Mouse (Mus musculus) induced T-regulatory cell, adult 2 months (primary cell): ENCODE measurements around the gene Gucy2c.
A peak's percentile ranks its signal among the peaks of the same experiment; 100 is the strongest.

Experiments used
- DNase-seq: peaks from one replicate; pipeline ENCODE4 v3.0.0-alpha.2; 2012; ENCODE audit warnings: low read depth

The Gucy2c gene

DNA sequence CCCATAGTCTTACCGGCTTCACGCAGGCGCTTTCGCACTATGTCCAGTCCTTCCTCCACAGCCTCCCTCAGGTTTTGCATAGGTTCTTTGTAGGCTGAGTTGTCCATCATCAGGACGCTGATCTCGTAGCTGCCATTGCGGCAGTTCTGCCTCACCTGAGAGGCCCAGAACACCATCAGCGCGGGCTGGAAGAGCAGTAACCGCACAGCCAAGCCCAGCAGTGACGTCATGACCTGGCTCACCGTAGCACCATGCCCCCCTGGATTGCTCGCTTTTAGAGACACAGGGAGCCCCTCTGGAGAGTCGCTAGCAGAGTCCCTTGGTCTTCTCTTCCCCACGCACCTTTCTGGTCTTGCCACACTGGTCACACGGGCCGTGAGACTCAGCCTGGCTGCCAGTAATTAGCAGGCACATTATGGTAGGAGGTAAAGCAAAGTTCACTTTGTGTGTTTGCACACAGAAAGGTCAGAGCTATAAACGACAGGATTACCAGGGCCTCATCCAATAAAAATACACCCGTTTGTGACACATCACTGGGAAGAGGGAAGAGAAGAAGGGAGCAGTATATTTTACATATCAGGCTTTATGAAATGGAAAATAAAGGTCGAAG lies at the start of gene Gucy2c:
Gene Gucy2c (minus strand): TSS at position 389 of the 610 bp plus-strand sequence.
- no peak for DNase-seq

DNA sequence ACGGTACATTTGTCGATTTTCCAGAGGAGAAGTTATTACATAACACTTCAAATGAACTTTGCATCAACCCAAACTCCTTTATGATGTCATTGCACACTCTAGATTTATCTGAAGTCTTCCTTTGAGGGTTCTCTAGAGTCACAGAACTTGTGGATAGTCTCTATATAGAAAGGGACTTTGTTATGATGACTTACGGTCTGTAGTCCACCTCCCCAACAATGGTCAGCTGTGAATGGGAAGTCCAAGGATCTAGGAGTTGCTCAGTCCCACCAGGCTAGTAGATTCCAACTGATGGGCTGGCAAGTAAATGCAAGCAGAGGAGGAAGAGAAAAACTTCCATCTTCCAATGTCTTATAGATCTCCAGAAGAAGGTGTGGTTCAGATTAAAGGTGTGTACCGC lies 47.1 kb upstream of the Gucy2c start:
- DNase-seq = no peak

DNA sequence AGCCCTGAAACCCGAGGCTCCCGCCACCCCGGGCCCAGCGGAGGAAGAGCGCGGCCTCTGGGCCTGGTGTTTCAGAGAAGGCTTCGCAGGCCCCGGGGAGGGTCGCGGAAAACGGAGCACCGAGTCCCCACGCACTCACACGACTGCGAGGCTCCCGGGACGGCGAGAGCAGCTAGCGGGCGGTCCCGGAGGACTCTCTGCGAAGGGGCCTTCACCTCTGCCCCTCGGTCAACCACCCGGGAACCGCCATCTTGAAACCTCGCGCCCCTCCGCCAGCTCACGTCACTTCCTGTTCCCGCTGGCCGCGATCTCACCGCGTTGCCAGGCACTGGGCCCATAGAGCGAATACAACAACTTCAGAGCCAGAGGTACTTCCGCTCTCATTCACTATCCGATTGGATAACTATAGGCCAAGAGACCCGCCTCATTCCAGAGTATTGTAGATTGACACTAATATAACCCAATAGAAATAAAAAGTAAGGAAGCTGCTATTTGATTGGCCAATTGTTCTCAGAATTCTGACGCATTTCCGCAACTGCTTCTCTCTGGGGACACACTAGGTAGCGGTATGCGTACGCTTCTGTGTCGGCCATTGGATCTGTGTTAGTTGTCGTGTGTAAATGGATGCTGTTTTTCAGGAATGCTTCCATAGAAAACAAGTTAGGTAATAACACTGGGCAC lies 46.5 kb upstream of the Gucy2c start, which contains the start of gene Wbp11:
Gene Wbp11 (minus strand): TSS at position 353 of the 681 bp plus-strand sequence.
- DNase-seq = peak; percentile 96

DNA sequence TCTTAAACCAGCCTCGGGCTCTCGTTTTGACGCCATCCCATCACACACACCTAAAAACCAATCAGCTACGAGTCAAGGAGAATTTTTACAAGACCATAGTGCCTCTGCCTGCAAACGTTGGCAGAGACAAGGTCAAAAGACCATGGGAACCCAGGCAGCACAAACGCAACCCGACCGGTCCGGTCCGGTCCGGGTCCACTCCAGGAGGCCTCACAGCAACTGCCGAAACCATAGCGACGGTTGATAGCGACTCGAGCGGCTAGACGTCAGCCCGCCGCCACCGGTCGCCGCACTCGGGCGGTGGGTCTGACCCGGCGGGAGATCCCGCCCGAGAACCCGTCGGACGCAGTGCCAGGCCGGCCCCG lies 45.9 kb upstream of the Gucy2c start, which contains the start of gene BC049715:
Gene BC049715 (plus strand): TSS at position 111 of the 365 bp plus-strand sequence.
- no peak for DNase-seq

DNA sequence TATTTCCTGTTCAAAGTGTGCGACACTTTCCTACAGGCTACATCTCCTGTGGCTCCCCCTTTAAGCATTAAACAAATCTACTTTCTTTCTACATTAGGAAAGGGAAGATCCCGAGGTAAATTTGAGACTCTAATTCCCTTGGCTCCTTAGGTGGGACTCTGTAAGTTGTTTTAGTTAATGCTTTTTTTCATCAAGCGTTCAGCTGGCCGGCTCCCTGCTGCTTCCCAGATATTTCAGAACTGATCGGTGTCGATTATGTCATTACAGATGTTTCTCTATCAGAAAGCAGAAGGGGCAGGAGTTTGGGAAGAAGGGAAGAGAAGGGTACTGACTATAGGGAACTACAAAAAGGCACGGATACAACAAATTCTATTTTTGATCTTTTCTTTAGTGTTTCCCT lies 45.6 kb upstream of the Gucy2c start:
- DNase-seq = no peak

DNA sequence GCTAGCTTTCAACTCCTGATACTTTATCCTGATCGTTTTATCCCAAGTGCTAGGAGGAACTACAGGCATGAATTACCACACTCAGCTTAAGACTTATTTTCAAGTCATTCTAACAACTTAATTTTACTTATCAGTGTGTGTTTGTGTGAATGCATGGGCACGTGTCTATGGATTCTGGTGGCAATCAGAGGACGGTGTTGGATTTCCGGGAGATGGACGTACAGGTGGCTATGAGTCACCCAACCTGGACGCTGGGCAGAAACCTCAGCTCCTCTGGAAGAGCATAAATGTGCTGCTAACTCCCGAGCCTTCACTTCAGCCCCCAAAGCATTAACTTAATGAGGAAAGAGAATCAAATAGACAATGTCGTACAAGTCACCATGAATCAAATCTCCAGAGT lies 43.4 kb upstream of the Gucy2c start:
- no peak for DNase-seq

DNA sequence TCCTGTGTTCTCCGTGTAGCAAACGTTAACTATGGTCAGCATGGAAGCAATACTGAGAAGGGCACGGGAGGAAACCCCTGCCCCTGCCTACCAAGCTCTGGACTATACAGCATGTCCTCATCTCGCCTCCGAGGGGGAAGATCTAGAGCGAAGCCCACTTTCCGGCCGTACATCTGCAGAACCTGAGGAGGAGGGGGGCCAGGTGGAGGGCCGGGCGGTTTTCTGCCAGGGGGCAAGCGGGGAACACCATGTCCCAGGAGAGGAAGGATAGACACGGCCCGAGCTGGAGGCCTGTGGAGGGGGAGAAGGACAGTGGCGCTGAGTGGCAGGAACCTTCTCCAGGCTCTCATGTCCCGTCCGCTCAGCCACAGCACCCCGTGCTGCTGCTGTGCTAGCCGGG lies 39.5 kb upstream of the Gucy2c start:
- DNase-seq = no peak

DNA sequence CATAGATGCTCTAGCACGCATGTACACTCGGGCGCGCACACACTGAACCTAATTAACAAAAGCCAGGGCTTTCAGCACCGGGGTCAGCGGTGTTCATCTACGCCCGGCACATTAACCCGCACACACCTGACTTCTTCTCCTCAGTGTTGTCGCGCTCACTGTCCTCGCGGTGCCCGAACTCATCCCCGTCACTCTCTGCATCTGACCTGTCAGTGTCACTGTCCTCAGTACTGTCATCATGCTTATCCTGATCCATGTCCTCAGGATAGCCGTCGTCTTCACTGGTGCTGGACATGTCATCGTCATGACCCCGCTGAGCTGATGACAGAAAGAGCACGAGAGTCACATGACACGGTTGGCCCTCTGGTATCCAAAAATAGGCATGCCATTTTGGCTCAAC lies 38.8 kb upstream of the Gucy2c start:
- no peak for DNase-seq

DNA sequence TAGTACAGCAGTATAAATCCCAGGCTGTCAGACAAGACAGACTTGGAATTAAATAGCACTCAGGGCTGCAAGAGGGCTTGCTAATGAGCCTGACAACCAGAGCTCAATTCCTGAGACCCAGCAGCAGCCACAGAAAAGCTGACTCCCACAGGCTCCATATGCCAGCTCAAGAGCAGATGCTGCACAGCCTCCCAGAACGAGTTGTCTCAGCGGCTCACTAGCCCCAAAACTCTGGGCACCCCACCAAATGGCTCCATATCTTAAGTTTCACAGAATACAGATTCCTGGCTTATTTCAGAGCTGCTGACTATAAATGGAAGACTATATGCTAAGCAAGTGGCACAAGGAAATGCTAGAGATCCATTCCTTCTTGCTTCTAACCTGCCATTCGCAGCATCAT lies 36.0 kb upstream of the Gucy2c start:
- no peak for DNase-seq

DNA sequence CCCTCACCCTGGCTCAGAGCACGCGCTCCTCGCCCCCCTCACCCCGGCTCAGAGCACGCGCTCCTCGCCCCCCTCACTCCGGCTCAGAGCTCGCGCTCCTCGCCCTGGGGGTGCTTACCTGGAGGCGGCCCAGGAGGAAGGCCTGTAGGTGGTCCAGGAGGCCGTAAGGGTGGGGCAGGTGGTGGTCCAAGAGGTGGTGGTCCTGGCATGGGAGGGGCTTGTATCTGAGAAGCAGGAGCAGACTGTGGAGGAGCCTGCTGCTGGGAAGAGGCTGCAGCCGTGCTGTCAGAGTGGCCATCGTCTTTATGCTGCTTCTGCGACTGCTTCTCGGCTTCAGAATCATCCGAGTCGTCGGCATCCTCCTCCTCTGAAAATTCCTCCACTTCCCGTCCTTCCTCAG lies 35.3 kb upstream of the Gucy2c start:
- DNase-seq = no peak

DNA sequence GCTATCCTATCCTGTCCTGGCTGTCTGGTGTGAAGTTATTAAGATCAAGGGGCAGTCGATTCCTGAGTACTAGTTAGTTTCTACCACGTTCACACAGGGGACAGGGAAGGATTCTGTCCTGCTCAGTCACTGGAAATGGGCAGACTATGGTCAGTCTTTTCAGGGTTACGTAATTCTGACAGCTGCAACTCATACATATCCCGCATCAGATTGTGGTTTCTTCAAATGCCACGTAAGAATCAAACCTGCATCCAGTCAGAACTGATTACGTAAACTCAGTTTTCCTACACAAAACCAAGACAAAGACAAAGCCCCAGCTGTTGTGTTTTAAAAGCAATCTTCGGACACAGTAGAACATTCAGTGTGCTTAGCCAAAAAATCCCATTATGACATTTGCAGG lies 33.8 kb upstream of the Gucy2c start:
- DNase-seq = no peak

DNA sequence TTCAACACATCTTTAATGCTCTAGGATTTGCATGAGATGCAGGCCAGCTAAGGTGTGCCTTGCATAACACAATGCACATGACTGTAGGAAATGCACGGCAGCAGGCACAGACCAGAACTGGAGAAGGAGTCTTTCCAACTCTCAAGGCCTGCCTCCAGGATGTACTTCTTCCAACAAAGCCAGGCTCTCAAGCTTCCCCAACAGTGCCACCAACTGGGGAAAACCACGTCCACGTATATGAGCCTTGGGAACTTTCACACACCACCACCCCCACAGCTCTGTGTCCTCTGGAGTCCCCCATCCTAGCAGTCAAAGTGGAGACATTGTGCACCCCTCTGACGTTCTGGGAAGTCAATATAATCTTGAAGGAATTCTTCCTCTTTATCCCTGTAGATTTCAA lies 31.6 kb upstream of the Gucy2c start:
- DNase-seq = no peak

DNA sequence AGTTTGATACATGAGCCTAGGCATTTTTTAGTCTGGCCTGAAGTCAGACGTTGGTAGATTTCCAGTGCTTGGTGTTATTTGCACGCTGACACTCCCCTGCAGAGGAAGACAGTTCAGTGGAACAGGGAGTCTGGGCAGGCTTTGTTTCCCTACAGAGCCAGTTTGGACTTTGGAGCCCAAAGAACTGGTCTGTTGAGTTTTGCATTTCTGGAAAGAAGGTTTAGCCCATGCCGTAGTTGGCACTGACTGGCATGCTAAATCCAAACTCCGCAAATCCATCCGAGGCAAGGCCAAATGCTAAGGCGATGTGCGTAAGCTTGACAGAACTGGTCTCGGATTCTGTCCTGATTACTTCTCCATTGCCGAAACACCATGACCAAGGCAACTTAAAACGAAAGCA lies 29.6 kb upstream of the Gucy2c start:
- DNase-seq = no peak

DNA sequence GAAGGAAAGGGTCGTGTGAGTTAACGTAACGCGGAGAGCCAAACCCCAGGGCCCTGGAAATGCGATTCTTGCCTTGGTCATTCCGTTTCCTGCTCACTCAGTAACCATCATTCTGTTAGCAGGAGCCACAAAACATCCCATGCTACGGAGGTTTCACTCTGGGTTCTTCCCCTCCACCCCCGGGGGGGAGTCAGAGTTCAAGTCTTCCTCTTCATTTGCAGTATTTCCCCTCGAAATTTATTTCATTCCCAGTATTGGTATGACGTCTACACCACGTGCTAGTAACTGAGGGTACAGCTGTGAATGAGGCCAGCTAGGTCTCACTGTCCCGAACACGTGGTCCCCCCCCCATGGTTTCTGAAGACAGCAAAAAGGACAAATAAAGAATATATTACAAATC lies 28.1 kb upstream of the Gucy2c start:
- peak; percentile 49 for DNase-seq

DNA sequence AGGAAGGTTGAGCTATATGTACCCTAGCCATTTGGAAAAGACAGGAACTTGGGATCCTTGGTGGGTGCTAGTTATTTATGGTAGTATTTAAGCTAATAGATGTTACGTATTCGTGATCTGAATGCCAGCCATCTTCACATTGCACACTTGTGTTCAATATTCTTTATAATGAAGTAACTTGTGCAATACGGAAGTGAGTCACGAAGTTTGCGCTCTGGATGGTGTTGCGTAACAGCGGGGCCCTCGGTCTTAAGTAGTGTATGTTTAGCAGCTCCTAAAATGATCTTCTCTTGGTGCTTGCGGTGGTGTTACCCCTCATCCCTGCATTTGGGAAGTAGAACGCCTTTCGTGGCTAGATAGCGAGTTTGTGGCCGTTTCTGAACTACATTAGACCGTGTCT lies 27.5 kb upstream of the Gucy2c start:
- peak; percentile 83 for DNase-seq

DNA sequence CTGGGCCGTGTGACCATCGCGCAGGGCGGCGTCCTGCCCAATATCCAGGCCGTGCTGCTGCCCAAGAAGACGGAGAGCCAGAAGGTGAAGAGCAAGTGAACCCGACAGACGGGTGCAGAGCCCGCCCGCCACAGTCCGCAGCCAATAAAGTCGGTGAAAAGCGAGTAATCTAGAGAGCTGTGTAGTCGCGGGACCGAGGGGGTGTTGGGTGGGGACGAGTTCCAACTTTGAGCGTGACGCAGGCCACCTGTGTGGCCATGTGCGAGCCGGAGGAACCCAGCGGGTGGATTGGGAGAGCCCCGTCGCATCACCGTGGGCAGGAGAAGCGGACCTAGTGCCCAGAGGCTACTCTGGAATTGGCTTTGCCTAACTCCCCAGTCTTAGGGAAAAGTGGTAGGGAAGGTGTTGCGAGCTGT lies 27.1 kb upstream of the Gucy2c start:
- peak; percentile 68 for DNase-seq

DNA sequence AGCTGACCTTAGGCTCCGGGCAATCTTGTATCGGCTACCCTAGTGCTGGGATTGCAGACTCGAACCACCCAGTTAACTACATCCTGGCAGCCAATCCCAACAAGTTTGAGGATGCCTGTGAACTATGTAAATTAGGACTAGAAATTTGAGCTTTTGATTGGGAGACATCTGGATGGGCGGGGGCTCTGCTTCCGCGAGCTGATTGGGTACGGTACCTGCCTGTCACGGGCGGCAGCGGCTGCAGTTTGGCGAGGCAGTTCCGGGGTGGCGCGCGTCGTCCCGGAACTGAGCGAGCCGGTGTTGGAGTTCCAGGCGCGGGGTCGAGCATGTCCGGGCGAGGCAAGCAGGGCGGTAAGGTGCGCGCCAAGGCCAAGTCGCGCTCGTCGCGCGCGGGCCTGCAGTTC lies 26.5 kb upstream of the Gucy2c start, which contains the start of gene H2afj:
Gene H2afj (plus strand): TSS at position 231 of the 404 bp plus-strand sequence.
- peak; percentile 98 for DNase-seq

DNA sequence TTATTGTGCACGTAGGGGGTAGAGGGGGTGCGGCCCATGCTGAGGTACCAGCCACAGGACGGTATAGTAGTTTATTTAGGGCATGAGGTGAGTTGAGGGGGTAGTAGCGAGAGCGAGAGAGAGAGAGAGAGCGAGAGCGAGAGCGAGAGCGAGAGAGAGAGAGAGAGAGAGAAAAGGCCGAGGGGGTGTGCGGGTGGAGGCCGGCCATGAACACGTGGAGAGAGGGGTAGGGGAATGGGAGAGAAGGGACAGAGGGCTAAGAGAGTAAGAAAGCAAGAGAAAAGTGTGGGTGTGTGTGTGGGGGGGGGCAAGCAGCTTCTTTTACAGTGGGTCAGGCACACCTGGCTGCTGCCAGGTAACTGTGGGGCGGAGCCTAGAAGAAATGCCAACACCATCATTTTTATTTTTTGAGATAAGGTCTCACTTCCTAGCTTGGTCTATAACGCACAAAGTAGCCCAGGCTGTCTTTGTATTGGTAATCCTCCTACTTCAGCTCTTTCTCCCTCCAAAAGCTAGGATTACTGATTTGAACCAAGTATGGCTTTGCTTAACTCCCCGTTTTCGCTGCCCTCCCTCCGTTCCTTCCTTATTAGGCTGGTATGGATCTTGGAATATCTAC lies 25.9 kb upstream of the Gucy2c start:
- DNase-seq = no peak

DNA sequence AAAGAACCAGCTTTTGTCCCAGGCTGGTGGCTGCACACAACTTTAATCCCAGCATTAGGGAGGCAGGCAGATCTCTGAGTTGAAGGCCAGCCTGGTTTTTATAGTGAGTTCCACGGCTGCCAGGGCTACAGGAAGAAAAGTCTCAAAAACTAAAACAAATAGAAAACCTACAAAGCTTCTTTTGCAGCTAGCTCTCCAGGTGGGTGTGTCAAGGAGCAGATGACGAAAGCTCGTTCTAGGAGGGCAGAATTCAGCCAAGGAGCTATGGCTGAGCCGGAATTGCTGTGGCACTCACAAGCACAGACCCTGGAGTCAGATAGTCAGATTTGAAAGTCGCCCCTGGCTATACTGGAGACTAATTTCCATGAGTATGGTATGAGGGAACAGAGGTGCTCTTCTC lies 25.3 kb upstream of the Gucy2c start:
- DNase-seq = no peak

DNA sequence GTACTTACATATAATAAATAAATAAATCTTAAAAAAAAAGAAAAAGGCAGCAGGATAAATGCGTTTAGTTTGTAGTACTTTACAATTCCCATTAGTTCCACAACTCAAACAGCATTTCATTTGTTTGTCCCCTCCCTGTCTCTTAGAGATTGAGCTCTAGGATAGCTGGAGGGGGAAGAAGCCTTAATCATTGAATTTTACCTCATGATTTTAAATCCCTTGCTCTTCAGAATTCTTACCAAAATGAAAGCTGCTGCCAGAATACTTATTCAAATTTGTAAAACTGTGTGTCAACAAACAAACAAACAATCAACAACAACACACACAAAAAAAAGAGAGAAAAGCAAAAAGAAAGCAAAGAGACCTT lies 23.8 kb upstream of the Gucy2c start:
- DNase-seq = peak; percentile 28

DNA sequence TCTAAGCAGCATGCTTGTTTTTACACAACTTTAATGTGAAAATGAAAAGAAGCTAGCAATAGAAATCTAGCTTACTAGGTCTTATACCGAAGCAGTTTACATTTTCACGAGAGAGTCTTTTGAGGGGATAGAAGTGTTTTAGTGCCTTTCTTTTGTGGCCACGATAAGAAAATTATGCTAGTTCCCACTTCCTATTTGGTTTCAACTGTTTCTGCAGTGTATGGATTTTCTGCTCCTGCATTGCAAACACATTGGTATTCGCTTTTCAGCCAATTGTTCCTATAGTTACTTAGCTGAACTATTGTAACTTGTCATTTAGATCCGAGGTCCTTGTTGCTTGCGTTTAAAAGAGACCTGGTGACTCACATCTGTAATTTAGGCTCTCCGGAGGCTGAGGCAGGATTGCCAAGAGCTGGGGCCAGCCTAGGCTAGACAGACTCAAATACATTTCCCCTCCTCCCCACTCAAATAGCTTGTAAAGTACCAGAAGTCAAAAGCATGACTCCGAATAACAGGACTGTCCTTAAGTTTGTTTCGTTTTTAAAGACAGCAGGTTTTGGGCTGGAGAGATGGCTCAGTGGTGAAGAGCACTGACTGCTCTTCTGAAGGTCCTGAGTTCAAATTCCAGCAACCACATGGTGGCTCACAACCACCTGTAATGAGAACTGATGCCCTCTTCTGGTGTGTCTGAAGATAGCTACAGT lies 23.3 kb upstream of the Gucy2c start:
- peak; percentile 77 for DNase-seq

DNA sequence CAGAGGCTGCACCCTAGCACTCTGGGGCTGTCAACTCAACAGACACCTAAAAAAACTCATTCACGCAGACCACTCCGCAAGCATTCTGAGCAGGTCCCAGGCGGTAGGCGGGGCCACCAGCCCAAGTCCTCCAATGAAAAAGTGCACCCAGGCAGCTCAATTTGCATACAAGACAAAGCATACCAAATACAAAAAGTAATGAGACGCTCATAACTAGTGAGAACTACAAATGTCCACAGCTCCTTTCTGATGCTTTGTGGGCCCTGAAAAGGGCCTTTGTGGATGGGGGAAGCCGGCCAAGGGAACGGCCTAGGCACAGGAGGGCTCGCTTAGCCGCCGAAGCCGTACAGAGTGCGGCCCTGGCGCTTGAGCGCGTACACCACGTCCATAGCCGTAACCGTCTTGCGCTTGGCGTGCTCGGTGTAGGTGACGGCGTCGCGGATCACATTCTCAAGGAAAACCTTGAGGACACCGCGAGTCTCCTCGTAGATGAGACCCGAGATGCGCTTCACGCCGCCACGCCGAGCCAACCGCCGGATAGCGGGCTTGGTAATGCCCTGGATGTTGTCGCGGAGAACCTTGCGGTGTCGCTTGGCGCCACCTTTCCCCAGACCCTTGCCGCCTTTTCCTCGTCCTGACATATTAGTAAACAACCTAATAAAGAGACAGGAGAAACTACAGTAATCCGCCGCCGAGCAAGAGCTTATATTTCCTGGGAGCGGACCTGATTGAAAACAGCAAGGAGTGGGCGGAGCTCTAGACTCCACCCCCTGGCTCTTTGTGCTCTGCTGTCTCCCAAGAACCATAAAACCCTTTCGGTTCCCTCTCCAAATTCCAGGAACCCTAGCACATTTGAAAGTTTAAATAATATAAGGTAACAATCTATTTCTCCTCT lies 22.4 kb upstream of the Gucy2c start, which contains the start of gene Hist4h4:
Gene Hist4h4 (minus strand): TSS at position 677 of the 895 bp plus-strand sequence.
- peak; percentile 96 for DNase-seq
